Mouse (Mus musculus) gastrocnemius, adult 2 months (tissue): ENCODE results near the gene Fyn. TPM values are rescaled to one million over a fixed set of nuclear protein-coding genes. Genes with fewer than 3 reads are reported as not detected.
A peak's percentile ranks its signal among the peaks of the same experiment; 100 is the strongest.

ENCODE experiments used
- DNase-seq: peaks from one replicate; pipeline ENCODE4 v3.0.0; 2022
- H3K27ac ChIP-seq: fragments of 200-600 bp; 2 replicates; pipeline ENCODE4 v1.8.1; 2022; ENCODE audit warnings: mild to moderate bottlenecking
- H3K4me3 ChIP-seq: fragments of 200-600 bp; 2 replicates; pipeline ENCODE4 v1.8.1; 2022; ENCODE audit warnings: mild to moderate bottlenecking, moderate library complexity
- CTCF ChIP-seq: fragments of 200-600 bp; IDR thresholded peaks from 2 replicates; pipeline ENCODE4 v1.8.1; 2022; ENCODE audit warnings: antibody characterized with exemption, mild to moderate bottlenecking, moderate library complexity
- intact Hi-C: fragments of 180-260 bp; cut with DNase I; formaldehyde crosslinking; loops from one replicate; pipeline ENCODE4 v1.15.1; 2025
- total RNA-seq, 2 experiments: library from RNA; stranded (reverse); gene quantifications; 2 replicates each; pipeline ENCODE4 v1.2.3; 2021

Fyn gene
- total RNA-seq, 2 experiments from 2014 or later: 7.3 to 12.0 TPM

DNA sequence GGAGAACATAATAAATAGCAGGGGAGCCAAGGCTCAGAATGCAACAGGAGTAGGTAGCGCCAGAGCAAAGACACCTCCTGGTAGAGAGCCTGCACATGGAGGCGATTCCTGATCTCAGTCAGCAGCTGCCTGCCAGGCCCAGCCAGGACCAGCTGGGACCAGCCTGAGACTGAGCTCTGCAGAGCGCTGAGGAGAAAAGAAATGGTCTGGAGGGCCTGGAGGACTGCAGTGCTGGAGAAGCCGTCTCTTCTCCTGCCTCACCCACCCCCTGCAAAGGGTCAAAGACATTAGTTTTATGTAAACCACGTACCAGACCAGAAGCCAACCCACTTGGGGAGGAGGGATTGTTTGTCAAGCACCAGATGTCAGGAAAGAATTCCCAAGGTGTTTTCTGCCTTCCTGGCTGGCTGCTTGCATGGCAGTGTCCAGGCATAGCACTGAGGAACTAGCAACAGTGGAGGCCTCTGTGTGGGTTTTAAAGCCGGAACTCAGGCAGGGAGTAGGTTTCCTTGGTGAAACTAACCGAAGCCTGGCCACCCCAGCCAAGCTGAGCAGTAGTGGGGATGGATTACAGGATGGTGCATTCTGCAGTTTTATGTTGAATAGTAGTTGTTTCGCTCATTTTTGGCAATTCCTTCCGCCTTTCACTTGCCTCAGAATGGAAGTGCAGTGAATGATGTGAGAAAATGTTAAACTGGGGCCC, 165.8 kb downstream of the Fyn start:
- DNase-seq: peak; percentile 54
- no peak for TF ChIP-seq CTCF
- H3K4me3 ChIP-seq: no peak overlapping the region
- intact Hi-C loops: loop anchor here (5.0 kb wide), 1 partner anchor 198 kb away; the partner anchor contains the start of gene Rev3l
- H3K27ac ChIP-seq: peak overlapping the region; percentile 20; the same call in 1 of the 2 replicates

- peak; percentile 30 for DNase-seq
- no peak for TF ChIP-seq CTCF
- Histone ChIP-seq H3K4me3 (no peak overlapping the region), H3K27ac (peak overlapping the region; percentile 86)
- intact Hi-C loops: loop anchor here (5.0 kb wide), 1 partner anchor 197 kb away; the partner anchor contains the start of gene Rev3l
These were observed 166.7 kb downstream of the Fyn start for GRCm38 (mm10) chr10:39535347-39535746.

- peak; percentile 75 for DNase-seq
- H3K4me3 ChIP-seq: no peak overlapping the region
- intact Hi-C loops: loop anchor here (5.0 kb wide), 1 partner anchor 196 kb away; the partner anchor contains the start of gene Rev3l
- peak overlapping the region; percentile 86 for H3K27ac ChIP-seq
- TF ChIP-seq CTCF: peak; percentile 56
These were observed 167.6 kb downstream of the Fyn start for GRCm38 (mm10) chr10:39536258-39536657.

DNA sequence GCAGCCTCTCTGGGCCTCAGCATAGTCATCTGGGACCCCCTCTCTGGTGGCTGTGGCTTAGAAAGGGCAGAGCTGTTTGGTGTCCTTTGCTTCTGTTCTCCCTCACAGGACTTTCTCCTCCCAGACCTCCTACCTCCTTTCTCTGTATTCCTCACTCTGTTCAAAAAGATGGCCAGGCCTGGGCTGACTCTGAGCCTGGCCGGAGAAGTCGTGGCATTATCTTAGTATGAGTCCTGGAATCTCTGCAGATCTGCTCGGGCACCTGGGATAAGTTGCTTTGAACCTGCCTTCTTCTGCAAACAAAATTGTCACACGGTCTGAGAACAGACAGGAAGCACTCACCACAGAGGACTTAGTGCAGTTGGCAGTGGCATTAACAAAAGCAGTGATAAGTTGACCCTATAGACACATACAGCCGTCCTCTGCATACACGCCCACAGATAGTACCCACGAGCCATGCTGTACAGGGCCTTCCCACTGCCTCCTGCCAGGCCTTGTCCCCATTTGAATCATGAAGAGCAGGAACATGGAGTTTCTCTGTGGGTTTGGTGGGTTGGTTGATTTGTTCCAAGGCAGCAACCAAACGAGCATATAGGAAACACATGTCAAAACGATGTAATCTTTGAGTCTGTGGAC, 171.5 kb downstream of the Fyn start:
- no peak overlapping the region for H3K4me3 ChIP-seq
- DNase-seq: peak; percentile 17
- intact Hi-C loops: no loop called here
- H3K27ac ChIP-seq: peak overlapping the region; percentile 46; the same call in 1 of the 2 replicates
- TF ChIP-seq CTCF: no peak

GRCm38 (mm10) chr10:39540995-39541394, 172.3 kb downstream of the Fyn start:
- DNase-seq: peak; percentile 31
- TF ChIP-seq CTCF: no peak
- intact Hi-C loops: no loop called here
- no peak overlapping the region for H3K4me3 ChIP-seq
- peak overlapping the region; percentile 79 for H3K27ac ChIP-seq

GRCm38 (mm10) chr10:39541451-39541874, 172.8 kb downstream of the Fyn start:
- intact Hi-C loops: no loop called here
- DNase-seq: peak; percentile 18
- no peak for TF ChIP-seq CTCF
- no peak overlapping the region for H3K4me3 ChIP-seq
- H3K27ac ChIP-seq: peak overlapping the region; percentile 79

GRCm38 (mm10) chr10:39541951-39542521, 173.4 kb downstream of the Fyn start:
- DNase-seq: peak; percentile 18
- no peak for TF ChIP-seq CTCF
- intact Hi-C loops: no loop called here
- peak overlapping the region; percentile 79 for H3K27ac ChIP-seq
- no peak overlapping the region for H3K4me3 ChIP-seq

DNA sequence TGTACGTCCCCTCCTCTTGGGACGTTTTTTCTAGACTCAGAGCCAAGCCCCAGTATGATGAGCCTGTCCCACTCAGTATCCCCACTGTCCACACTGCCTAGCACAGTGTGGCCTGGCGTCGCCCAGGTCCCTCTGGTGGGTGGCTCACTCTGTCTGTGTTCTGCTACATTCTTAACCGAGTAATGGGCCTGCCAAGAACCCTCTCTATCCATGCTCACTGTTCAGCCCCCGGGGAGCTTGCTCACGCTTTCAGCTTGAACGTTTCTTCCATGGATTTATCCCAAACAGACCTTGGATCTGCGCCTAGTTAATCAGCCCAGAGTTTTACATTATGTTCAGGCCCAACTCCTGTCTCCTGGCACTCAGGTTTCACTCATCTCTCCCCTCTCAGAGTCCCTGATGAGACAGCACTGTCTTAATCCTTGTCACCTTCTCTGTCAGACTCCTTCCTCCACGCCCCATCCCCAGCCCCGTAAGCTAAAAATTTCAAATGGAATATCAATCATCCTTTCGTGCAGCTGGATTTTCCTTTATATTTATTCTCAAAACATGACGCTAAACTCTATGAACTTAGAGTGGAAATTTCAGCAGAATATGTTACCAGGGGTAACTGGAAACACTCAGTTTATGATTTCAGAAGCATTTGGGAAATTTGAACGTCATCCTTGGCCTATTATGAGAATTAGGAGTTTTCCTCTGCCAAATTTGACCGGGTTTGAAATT, 174.0 kb downstream of the Fyn start:
- TF ChIP-seq CTCF: no peak
- no peak overlapping the region for H3K4me3 ChIP-seq
- DNase-seq: peak; percentile 61
- intact Hi-C loops: no loop called here
- peak overlapping the region; percentile 79 for H3K27ac ChIP-seq

DNA sequence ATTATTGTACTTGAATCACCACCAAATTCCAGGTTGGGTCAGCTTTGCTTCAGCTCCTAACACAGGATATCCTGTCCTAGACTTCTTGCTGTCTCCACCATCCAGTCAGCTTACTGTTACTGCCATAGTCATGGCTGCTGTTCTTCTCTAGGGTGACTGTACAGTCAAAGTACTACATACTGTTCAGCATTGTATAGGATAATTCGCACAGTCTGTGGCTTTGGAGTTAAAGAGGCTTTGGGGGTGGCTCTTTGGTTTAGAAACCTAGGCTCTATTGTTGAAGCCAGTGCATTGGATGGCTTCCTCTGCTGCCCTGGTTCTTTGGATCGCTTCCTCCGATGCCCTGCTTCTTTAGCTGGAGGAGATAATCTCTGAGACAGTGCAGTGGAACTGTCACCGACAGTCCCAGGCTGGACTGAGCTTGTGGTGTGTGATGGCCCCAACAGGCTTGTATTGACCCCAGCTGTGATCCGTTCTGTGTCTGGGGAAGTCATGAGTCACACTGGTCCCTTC, 174.7 kb downstream of the Fyn start:
- intact Hi-C loops: no loop called here
- peak overlapping the region; percentile 79 for H3K27ac ChIP-seq
- DNase-seq: peak; percentile 16
- H3K4me3 ChIP-seq: no peak overlapping the region
- no peak for TF ChIP-seq CTCF

DNA sequence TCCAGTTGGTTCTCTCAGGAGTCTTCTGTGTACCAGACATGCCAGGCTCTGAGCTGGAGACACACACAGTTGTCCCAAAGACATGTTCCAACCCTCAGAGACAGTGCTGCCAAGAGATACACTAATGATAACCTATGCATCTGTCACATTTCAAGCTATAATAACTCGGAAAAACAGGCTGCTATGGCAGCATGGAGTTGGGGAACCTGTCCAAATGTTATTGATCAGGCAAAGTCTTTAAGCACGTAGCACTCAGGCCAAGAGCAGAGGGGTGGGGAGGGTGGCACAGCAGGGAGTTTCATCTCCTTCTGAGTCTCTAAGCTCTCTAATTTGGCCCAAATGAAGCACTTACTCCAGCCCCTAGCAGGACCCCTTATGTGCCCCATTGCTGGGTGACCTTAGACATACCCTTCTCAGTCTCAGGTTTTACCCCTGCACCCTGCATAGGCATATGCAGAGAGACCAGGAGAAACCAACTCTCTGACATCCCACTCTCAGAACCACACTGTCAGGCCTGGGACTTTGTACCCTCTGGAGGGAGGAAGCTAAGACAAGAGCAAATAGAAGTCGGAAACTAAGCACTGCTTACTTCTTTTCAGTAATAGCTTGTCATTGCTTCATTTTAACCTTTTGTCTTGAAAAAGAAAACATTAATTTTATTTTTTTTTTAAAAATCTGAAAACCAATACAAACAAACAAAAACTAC, 178.9 kb downstream of the Fyn start:
- Histone ChIP-seq H3K4me3 (no peak overlapping the region), H3K27ac (no peak overlapping the region)
- intact Hi-C loops: no loop called here
- TF ChIP-seq CTCF: no peak
- DNase-seq: no peak

DNA sequence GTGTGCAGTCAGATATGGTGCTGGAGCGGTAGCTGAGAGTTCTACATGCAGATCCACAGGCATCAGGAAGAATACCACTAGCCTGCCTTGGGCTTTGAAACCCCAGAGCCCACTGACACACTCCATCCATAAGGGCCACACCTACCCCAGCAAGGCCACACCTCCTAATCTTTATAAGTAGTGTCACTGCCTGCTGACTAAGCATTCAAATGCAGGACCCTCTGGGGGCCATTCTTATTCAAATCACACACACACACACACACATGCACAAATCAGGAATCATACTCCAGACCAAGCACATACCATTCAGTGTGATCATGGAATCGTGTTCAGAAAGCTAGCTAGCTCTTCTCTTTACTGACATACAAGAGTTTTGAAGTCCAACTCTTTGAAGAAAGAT, 182.1 kb downstream of the Fyn start:
- no peak for TF ChIP-seq CTCF
- Histone ChIP-seq H3K4me3 (peak overlapping the region; percentile 19; the same call in 1 of the 2 replicates), H3K27ac (peak overlapping the region; percentile 81)
- intact Hi-C loops: no loop called here
- DNase-seq: peak; percentile 5
